23 mouse cellular contexts compared by ENCODE assay signal in genomic region chr13:98491909-98492308, GRCm38 (mm10). TPM values are rescaled to one million over a fixed set of nuclear protein-coding genes. Genes with fewer than 3 reads are reported as not detected.
DNase-seq lines count a peak whose midpoint lies in the region; TF ChIP-seq lines count a peak whose summit lies in the region.
"Had no signal": no experiment of that assay in that cellular context is flagged by ENCODE, and none has a peak within 500 bp of the region (broad histone marks: within the 10 kb centered on the region; RNA-seq: fewer than 3 reads in every experiment).

Gm10320 (minus strand) TSS chr13:98492001.

- peak within 1 kb of the TSS; percentile 40; the same call in 1 of the 2 replicates for H3K27ac ChIP-seq in embryonic facial prominence, embryonic 10.5 days (replicated peaks)
- H3K27ac ChIP-seq: embryonic facial prominence, embryonic 12.5 days; forebrain, embryonic 13.5 days; gastrocnemius, adult 2 months; heart, embryonic 15.5 days; hindbrain, embryonic 10.5 days; hindbrain, embryonic 14.5 days; intestine, embryonic 15.5 days had no signal

- no peak for TF ChIP-seq POLR2A in myocyte (IDR thresholded peaks at IDR 0.05; ENCODE audit: insufficient read length, low read depth)

- H3K27me3 ChIP-seq in embryonic facial prominence, embryonic 10.5 days (replicated peaks; ENCODE audit: low read depth, poor library complexity, severe bottlenecking): peaks cover 25% of the 10 kb centered on the region
- no peaks in the 10 kb centered on the region for H3K27me3 ChIP-seq in myocyte (ENCODE audit: control insufficient read depth, insufficient read depth, insufficient read length)
- H3K27me3 ChIP-seq: CH12.LX had no signal

- peaks cover 32% of the 10 kb centered on the region for H3K4me1 ChIP-seq in embryonic facial prominence, embryonic 10.5 days
- H3K4me1 ChIP-seq: heart, embryonic 15.5 days; intestine, embryonic 15.5 days had no signal

- DNase-seq in heart, adult 11 months: peak; percentile 64
- no peak for DNase-seq in heart, postnatal 36 days
- DNase-seq in 3T3-L1 (ENCODE audit: low read depth, low spot score): peak; percentile 56
- no peak for DNase-seq in embryonic facial prominence, embryonic 10.5 days (ENCODE audit: low spot score)
- DNase-seq in ovary, postnatal 36 days (ENCODE audit: low spot score): no peak
- no peak for DNase-seq in frontal cortex, postnatal 36 days (ENCODE audit: low spot score in 2 of 2)
- DNase-seq: adrenal gland, adult 8-10 months; adrenal gland, postnatal 36 days; cerebellum, adult 2 months; cerebellum, postnatal 10 days; forebrain, postnatal 0 days; gastrocnemius, adult 2 months; gastrocnemius, postnatal 25 days; heart, postnatal 14 days had no signal

- no peak within 1 kb of the TSS for H3ac ChIP-seq in myocyte (ENCODE audit: control insufficient read depth, insufficient read length)

- no peaks in the 10 kb centered on the region for H3K9me3 ChIP-seq in embryonic facial prominence, embryonic 10.5 days
- H3K9me3 ChIP-seq: embryonic facial prominence, embryonic 12.5 days; forebrain, embryonic 13.5 days; heart, embryonic 15.5 days; hindbrain, embryonic 10.5 days; intestine, embryonic 15.5 days had no signal

- no peaks in the 10 kb centered on the region for H3K36me3 ChIP-seq in embryonic facial prominence, embryonic 10.5 days (replicated peaks)
- no peaks in the 10 kb centered on the region for H3K36me3 ChIP-seq in myocyte (ENCODE audit: control insufficient read depth, insufficient read depth)
- H3K36me3 ChIP-seq: embryonic facial prominence, embryonic 12.5 days; heart, embryonic 15.5 days; hindbrain, embryonic 10.5 days; intestine, embryonic 15.5 days had no signal

- H3K4me3 ChIP-seq in embryonic facial prominence, embryonic 10.5 days: no peak within 1 kb of the TSS
- no peak within 1 kb of the TSS for H3K4me3 ChIP-seq in myocyte
- H3K4me3 ChIP-seq: embryonic facial prominence, embryonic 12.5 days; forebrain, embryonic 13.5 days; gastrocnemius, adult 2 months; heart, embryonic 15.5 days; hindbrain, embryonic 10.5 days; intestine, embryonic 15.5 days had no signal

- peak within 1 kb of the TSS; percentile 56 for H3K4me2 ChIP-seq in myocyte (ENCODE audit: low read depth)
- H3K4me2 ChIP-seq: embryonic facial prominence, embryonic 12.5 days; forebrain, embryonic 13.5 days; heart, embryonic 11.5 days; heart, embryonic 15.5 days; hindbrain, embryonic 14.5 days; intestine, embryonic 15.5 days had no signal

- 74% methylated on average over 3 of the region's 3 CpGs for WGBS in embryonic facial prominence, embryonic 10.5 days

- H3K79me2 ChIP-seq in myocyte (ENCODE audit: control insufficient read depth, insufficient read depth): no peaks in the 10 kb centered on the region

- intact Hi-C loops in heart, postnatal 36 days (cut with DNase I): no loop called here

TF ChIP-seq in myocyte, 11 proteins besides CTCF, POLR2A, EP300 and RAD21:
- TF ChIP-seq TCF12 (IDR thresholded peaks at IDR 0.05; ENCODE audit: insufficient read depth, poor library complexity, severe bottlenecking): no peak
- no peak for TF ChIP-seq MAX (IDR thresholded peaks at IDR 0.05; ENCODE audit: low read depth)
- no peak for TF ChIP-seq E2F4 (IDR thresholded peaks at IDR 0.05; ENCODE audit: insufficient read depth)
- TF ChIP-seq TCF3 (IDR thresholded peaks at IDR 0.05; ENCODE audit: insufficient read length, low read depth): no peak
TF ChIP-seq in myocyte: peak in this region for 0.

RNA-seq across cellular contexts. Expression of gene Gm10320, which starts in this region (rescaled TPM):
- not detected for total RNA-seq in heart, postnatal 36 days (2021)
- polyA plus RNA-seq in embryonic facial prominence, embryonic 10.5 days (2016; fragmentation: Nextera tagmentation; extraction: Ambion mirVana): 0.79 and 0.88 TPM in 2 replicates
- 1.8 TPM for polyA plus RNA-seq in myocyte (2012; fragmentation: generic; extraction: Trizol)
- total RNA-seq: forebrain, postnatal 0 days; gastrocnemius, adult 2 months; gastrocnemius, postnatal 25 days; heart, postnatal 14 days had no signal

Comparison
In these comparisons a context has a peak if more than half of its experiments do, and no peak if none do; other contexts are left out.
1. DNase-seq: peak in heart, adult 11 months (single experiment) and 3T3-L1 (single experiment); none in heart, postnatal 36 days (0 of 2), embryonic facial prominence, embryonic 10.5 days (single experiment), ovary, postnatal 36 days (single experiment) and frontal cortex, postnatal 36 days (0 of 2).